Mouse (Mus musculus) G1E (cell line): ENCODE measurements at regions not wholly inside any gene's neighbourhood (a gene's known extent, or its start where the extent isn't known, plus 50 kb on each side); places are given as distances from the start of the nearest gene placed in this dataset.

Source experiments
- CTCF ChIP-seq: IDR thresholded peaks from 2 replicates; pipeline ENCODE4 v1.5.1; 2012; ENCODE audit warnings: low read depth, low read length, inconsistent platforms, mixed read lengths
- GATA1 ChIP-seq: IDR thresholded peaks from 2 replicates; pipeline ENCODE4 v1.6.1; 2012; ENCODE audit warnings: borderline replicate concordance, low read length, inconsistent platforms, mixed read lengths
- GATA2 ChIP-seq: IDR thresholded peaks from 2 replicates; pipeline ENCODE4 v1.6.1; 2012; ENCODE audit warnings: low read depth, low read length, inconsistent platforms, borderline replicate concordance
- POLR2AphosphoS5 ChIP-seq: IDR thresholded peaks from 2 replicates; pipeline ENCODE4 v1.6.1; 2012; ENCODE audit warnings: low read depth, low read length, inconsistent platforms; ENCODE audit not compliant: insufficient replicate concordance
- TAL1 ChIP-seq: conservative IDR thresholded peaks from 2 replicates; pipeline ENCODE4 v1.6.1; 2012; ENCODE audit warnings: low read depth, low read length, inconsistent platforms, mixed read lengths

DNA sequence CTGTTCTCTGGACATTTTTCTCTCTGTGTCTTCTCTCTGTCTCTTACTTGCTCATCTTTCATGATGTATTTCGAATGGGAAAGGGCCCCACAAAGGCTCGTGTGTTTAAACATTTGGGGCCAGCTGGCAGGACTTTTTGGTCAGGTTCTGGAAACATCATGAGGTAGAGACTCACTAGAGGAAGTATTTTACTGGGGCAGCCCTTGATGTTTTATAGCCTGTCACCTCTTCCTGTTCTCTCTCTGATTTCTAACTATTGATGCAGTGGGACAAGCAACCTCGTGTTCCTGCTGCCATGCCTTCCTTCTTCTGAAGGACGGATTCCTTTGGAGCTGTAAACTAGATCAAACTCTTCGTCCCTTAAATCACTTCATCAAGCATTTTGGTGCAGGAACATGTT, 442.1 kb downstream of the Flrt2 start:
- no peak for TF ChIP-seq CTCF
- no peak for TF ChIP-seq GATA1
- no peak for TF ChIP-seq TAL1
- no peak for TF ChIP-seq POLR2AphosphoS5
- TF ChIP-seq GATA2, result no peak
